Mouse (Mus musculus) thymus, postnatal 10 days (tissue): ENCODE results near the gene Zfr2.
A peak's percentile ranks its signal among the peaks of the same experiment; 100 is the strongest.

Source experiments
- DNase-seq, 2 experiments: peaks; one replicate each; pipeline ENCODE4 v3.0.0; 2021; ENCODE audit warnings: low spot score in 2 of 2

Gene Zfr2

GRCm38 (mm10) chr10:81232580-81233225 is at the start of gene Zfr2:
Gene Zfr2, plus strand, starts transcription at chr10:81233155.
- peak; percentile 88 to 92 for DNase-seq

GRCm38 (mm10) chr10:81183805-81184204 is 49.1 kb upstream of the Zfr2 start, which contains the start of gene 4930442H23Rik:
Gene 4930442H23Rik, minus strand, starts transcription at chr10:81183849.
- DNase-seq, result no peak

GRCm38 (mm10) chr10:81184765-81185164 is 48.2 kb upstream of the Zfr2 start:
- no peak for DNase-seq

- no peak for DNase-seq
Measured at GRCm38 (mm10) chr10:81187161-81187560, 45.8 kb upstream of the Zfr2 start.

GRCm38 (mm10) chr10:81189821-81190220 is 43.1 kb upstream of the Zfr2 start:
- DNase-seq, result no peak

GRCm38 (mm10) chr10:81190236-81190911 is 42.6 kb upstream of the Zfr2 start:
- no peak for DNase-seq

- DNase-seq, result no peak
Measured at GRCm38 (mm10) chr10:81190912-81191321, 42.0 kb upstream of the Zfr2 start.

GRCm38 (mm10) chr10:81191342-81191982 is 41.5 kb upstream of the Zfr2 start:
- no peak for DNase-seq

- DNase-seq, result peak; percentile 79 to 84
Measured at GRCm38 (mm10) chr10:81192270-81192967, 40.5 kb upstream of the Zfr2 start.

- DNase-seq, result peak in 1 of 2 experiments; percentile 30
Measured at GRCm38 (mm10) chr10:81192968-81193501, 39.9 kb upstream of the Zfr2 start.

- DNase-seq, result peak in 1 of 2 experiments; percentile 31
Measured at GRCm38 (mm10) chr10:81193991-81194774, 38.8 kb upstream of the Zfr2 start.

- DNase-seq, result no peak
Measured at GRCm38 (mm10) chr10:81195300-81195699, 37.7 kb upstream of the Zfr2 start.

GRCm38 (mm10) chr10:81196470-81197065 is 36.4 kb upstream of the Zfr2 start:
- no peak for DNase-seq

- DNase-seq, result no peak
Measured at GRCm38 (mm10) chr10:81197305-81197704, 35.6 kb upstream of the Zfr2 start.

- DNase-seq, result peak in 1 of 2 experiments; percentile 72
Measured at GRCm38 (mm10) chr10:81198230-81198629, 34.7 kb upstream of the Zfr2 start.

GRCm38 (mm10) chr10:81198990-81199389 is 34.0 kb upstream of the Zfr2 start:
- DNase-seq, result no peak

- no peak for DNase-seq
Measured at GRCm38 (mm10) chr10:81200141-81200540, 32.8 kb upstream of the Zfr2 start.

GRCm38 (mm10) chr10:81200605-81201287 is 32.2 kb upstream of the Zfr2 start:
- DNase-seq, result no peak

- no peak for DNase-seq
Measured at GRCm38 (mm10) chr10:81201807-81202758, 30.9 kb upstream of the Zfr2 start, which contains the start of gene Nmrk2. Gene Nmrk2, minus strand, starts transcription at chr10:81202051.
